ENCODE assay signal across 9 mouse cellular contexts in the genomic region with DNA sequence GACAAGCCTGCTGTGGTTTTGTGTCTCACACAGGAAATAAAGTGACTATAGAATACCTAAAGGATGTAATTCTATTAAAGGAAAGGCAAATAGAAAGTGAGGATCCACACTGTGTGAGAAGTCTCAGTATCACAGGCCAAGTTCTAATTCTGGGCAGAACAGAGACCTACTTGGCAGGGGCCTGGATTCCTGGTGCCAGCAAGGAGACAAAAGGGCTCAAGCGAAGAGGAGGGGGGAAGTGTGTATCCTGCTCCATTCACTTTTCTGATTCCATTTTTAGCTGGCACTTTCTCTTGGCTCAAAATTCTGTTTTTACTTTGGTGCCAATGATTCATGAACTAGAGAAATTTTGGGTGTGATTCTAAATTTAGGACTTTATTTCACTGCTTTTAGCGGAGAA.
DNase-seq lines count a peak whose midpoint lies in the region; ATAC-seq lines count a peak whose summit lies in the region.
"Had no signal": no experiment of that assay in that cellular context is flagged by ENCODE, and none has a peak within 500 bp of the region (broad histone marks: within the 10 kb centered on the region; RNA-seq: fewer than 3 reads in every experiment).

No protein-coding gene starts in this region.

- H3K4me2 ChIP-seq in midbrain, embryonic 15.5 days: no peak overlapping the region
- no peak overlapping the region for H3K4me2 ChIP-seq in midbrain, embryonic 11.5 days

- no peak for DNase-seq in midbrain, embryonic 11.5 days (ENCODE audit: low spot score, missing footprints)
- peak; percentile 74 to 85 for DNase-seq in cerebellum, postnatal 25 days
- peak; percentile 28 to 34 for DNase-seq in layer of hippocampus, adult 8-10 months (ENCODE audit: low spot score in 2 of 2)
- peak; percentile 42 for DNase-seq in right cerebral cortex, postnatal 4 days
- DNase-seq in liver: no peak
- no peak for DNase-seq in spleen, postnatal 10 days (ENCODE audit: low spot score in 2 of 2)
- DNase-seq: lung, postnatal 4 days had no signal

- no peak overlapping the region for H3K4me3 ChIP-seq in midbrain, embryonic 15.5 days
- no peak overlapping the region for H3K4me3 ChIP-seq in midbrain, embryonic 11.5 days (ENCODE audit: low read depth, low read length)

- ATAC-seq in midbrain, embryonic 15.5 days (replicated peaks): 0 out of 2 replicates have a peak, but pooled peaks have one; percentile 48
- ATAC-seq in midbrain, embryonic 11.5 days (ENCODE audit: low FRiP score): no peak
- ATAC-seq: Patski had no signal

- WGBS in midbrain, embryonic 15.5 days: 63% methylated on average over 2 of the region's 2 CpGs
- WGBS in midbrain, embryonic 11.5 days: 91% methylated on average over 2 of the region's 2 CpGs

- no peaks in the 10 kb centered on the region for H3K9me3 ChIP-seq in midbrain, embryonic 15.5 days
- H3K9me3 ChIP-seq in midbrain, embryonic 11.5 days (ENCODE audit: control insufficient read depth, low read length): no peaks in the 10 kb centered on the region

- H3K27me3 ChIP-seq in midbrain, embryonic 15.5 days (replicated peaks): no peaks in the 10 kb centered on the region
- H3K27me3 ChIP-seq in midbrain, embryonic 11.5 days (ENCODE audit: control insufficient read depth, insufficient read depth, low read length): no peaks in the 10 kb centered on the region

- no peak overlapping the region for H3K9ac ChIP-seq in midbrain, embryonic 15.5 days
- no peak overlapping the region for H3K9ac ChIP-seq in midbrain, embryonic 11.5 days (ENCODE audit: low read length)

- H3K36me3 ChIP-seq in midbrain, embryonic 15.5 days (replicated peaks): no peaks in the 10 kb centered on the region
- no peaks in the 10 kb centered on the region for H3K36me3 ChIP-seq in midbrain, embryonic 11.5 days (ENCODE audit: control insufficient read depth, insufficient read depth, low read length)

- no peak overlapping the region for H3K27ac ChIP-seq in midbrain, embryonic 15.5 days
- no peak overlapping the region for H3K27ac ChIP-seq in midbrain, embryonic 11.5 days (ENCODE audit: low read depth, low read length)

- no peaks in the 10 kb centered on the region for H3K4me1 ChIP-seq in midbrain, embryonic 15.5 days
- no peaks in the 10 kb centered on the region for H3K4me1 ChIP-seq in midbrain, embryonic 11.5 days (ENCODE audit: control insufficient read depth, insufficient read depth, low read length)

Comparison
In these comparisons a context has a peak if more than half of its experiments do, and no peak if none do; other contexts are left out.
1. DNase-seq: peak in cerebellum, postnatal 25 days (2 of 2), layer of hippocampus, adult 8-10 months (2 of 2) and right cerebral cortex, postnatal 4 days (single experiment); none in midbrain, embryonic 11.5 days (single experiment), liver (single experiment) and spleen, postnatal 10 days (0 of 2).